13 mouse cellular contexts compared by ENCODE assay signal in the genomic region with DNA sequence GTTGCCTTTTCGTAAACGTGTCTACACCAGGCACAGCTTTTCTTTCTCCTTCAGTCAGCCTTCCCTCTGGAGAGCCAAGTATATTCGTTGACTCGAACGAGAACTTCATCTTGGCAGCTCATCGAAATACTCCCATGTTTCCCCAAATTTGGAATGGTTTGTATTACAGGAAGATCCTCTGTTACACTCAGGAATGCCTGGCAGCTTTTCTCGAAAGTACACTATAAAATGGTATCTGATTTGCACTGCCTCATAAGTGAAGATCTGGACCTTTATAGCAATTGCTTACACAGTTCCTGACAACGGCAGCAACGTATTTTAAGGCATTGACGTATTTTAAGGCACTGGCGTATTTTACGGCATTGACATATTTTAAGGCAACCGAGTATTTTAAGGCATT.
DNase-seq lines count a peak whose midpoint lies in the region; ATAC-seq and TF ChIP-seq lines count a peak whose summit lies in the region.
"Had no signal": no experiment of that assay in that cellular context is flagged by ENCODE, and none has a peak within 500 bp of the region (broad histone marks: within the 10 kb centered on the region; RNA-seq: fewer than 3 reads in every experiment).

No protein-coding gene starts in this region.

- 0 out of 2 replicates have a peak overlapping the region, but pooled peaks have one; percentile 3 for H3K4me2 ChIP-seq in liver, embryonic 11.5 days
- H3K4me2 ChIP-seq in liver, postnatal 0 days (ENCODE audit: low read depth, low read length) = no peak overlapping the region
- peak overlapping the region; percentile 11; the same call in 1 of the 2 replicates for H3K4me2 ChIP-seq in heart, embryonic 16.5 days (ENCODE audit: low read depth, low read length)
- peak overlapping the region; percentile 42 for H3K4me2 ChIP-seq in stomach, embryonic 15.5 days
- H3K4me2 ChIP-seq: limb, embryonic 12.5 days had no signal

- no peak overlapping the region for H3K9ac ChIP-seq in liver, embryonic 11.5 days (ENCODE audit: low read depth, low read length)
- H3K9ac ChIP-seq in liver, postnatal 0 days (replicated peaks) = no peak overlapping the region
- H3K9ac ChIP-seq in heart, embryonic 16.5 days (ENCODE audit: low read length) = no peak overlapping the region
- H3K9ac ChIP-seq in stomach, embryonic 15.5 days = no peak overlapping the region
- H3K9ac ChIP-seq: limb, embryonic 12.5 days had no signal

- ATAC-seq in liver, embryonic 11.5 days (replicated peaks; ENCODE audit: low FRiP score) = no peak
- no peak for ATAC-seq in liver, postnatal 0 days
- no peak for ATAC-seq in heart, embryonic 16.5 days (replicated peaks; ENCODE audit: extremely low read depth, insufficient read depth, low FRiP score)
- ATAC-seq in stomach, embryonic 15.5 days (ENCODE audit: insufficient read depth, low FRiP score, low read depth) = peak; percentile 50; the same call in 1 of the 2 replicates
- ATAC-seq: midbrain, embryonic 16.5 days had no signal

- H3K4me1 ChIP-seq in liver, embryonic 11.5 days (replicated peaks; ENCODE audit: control insufficient read depth, insufficient read depth, low read length) = no peaks in the 10 kb centered on the region
- H3K4me1 ChIP-seq in liver, postnatal 0 days (ENCODE audit: insufficient read depth) = no peaks in the 10 kb centered on the region
- H3K4me1 ChIP-seq in heart, embryonic 16.5 days (ENCODE audit: control insufficient read depth, insufficient read depth, low read length) = no peaks in the 10 kb centered on the region
- H3K4me1 ChIP-seq in stomach, embryonic 15.5 days = 0 out of 2 replicates have a peak, but pooled peaks cover 4% of the 10 kb centered on the region

- H3K27ac ChIP-seq in liver, embryonic 11.5 days (ENCODE audit: low read depth, low read length) = no peak overlapping the region
- H3K27ac ChIP-seq in liver, postnatal 0 days (ENCODE audit: low read depth) = no peak overlapping the region
- H3K27ac ChIP-seq in heart, embryonic 16.5 days (ENCODE audit: low read length) = peak overlapping the region; percentile 30; the same call in 1 of the 2 replicates
- H3K27ac ChIP-seq in stomach, embryonic 15.5 days = peak overlapping the region; percentile 84
- H3K27ac ChIP-seq: limb, embryonic 12.5 days had no signal

- no peaks in the 10 kb centered on the region for H3K36me3 ChIP-seq in liver, embryonic 11.5 days (ENCODE audit: control insufficient read depth, insufficient read depth, low read length)
- H3K36me3 ChIP-seq in liver, postnatal 0 days (replicated peaks; ENCODE audit: insufficient read depth, low read length) = no peaks in the 10 kb centered on the region
- H3K36me3 ChIP-seq in heart, embryonic 16.5 days (ENCODE audit: control insufficient read depth, insufficient read depth) = no peaks in the 10 kb centered on the region
- no peaks in the 10 kb centered on the region for H3K36me3 ChIP-seq in stomach, embryonic 15.5 days
- H3K36me3 ChIP-seq: limb, embryonic 12.5 days had no signal

- intact Hi-C loops in heart, postnatal 25 days (cut with DNase I) = no loop called here

- H3K9me3 ChIP-seq in liver, embryonic 11.5 days (ENCODE audit: control insufficient read depth, low read length) = no peaks in the 10 kb centered on the region
- H3K9me3 ChIP-seq in liver, postnatal 0 days (ENCODE audit: low read length) = no peaks in the 10 kb centered on the region
- H3K9me3 ChIP-seq in heart, embryonic 16.5 days (replicated peaks; ENCODE audit: control insufficient read depth, low read length) = peaks cover 2% of the 10 kb centered on the region; the same call in 1 of the 2 replicates
- no peaks in the 10 kb centered on the region for H3K9me3 ChIP-seq in stomach, embryonic 15.5 days
- H3K9me3 ChIP-seq: limb, embryonic 12.5 days had no signal

- H3K4me3 ChIP-seq in liver, embryonic 11.5 days (ENCODE audit: low read depth, low read length) = no peak overlapping the region
- no peak overlapping the region for H3K4me3 ChIP-seq in liver, postnatal 0 days (ENCODE audit: low read depth, low read length)
- no peak overlapping the region for H3K4me3 ChIP-seq in heart, embryonic 16.5 days (ENCODE audit: low read length)
- peak overlapping the region; percentile 11; the same call in 1 of the 2 replicates for H3K4me3 ChIP-seq in stomach, embryonic 15.5 days (replicated peaks)
- H3K4me3 ChIP-seq: limb, embryonic 12.5 days had no signal

- no peak for TF ChIP-seq EP300 in liver, postnatal 0 days (IDR thresholded peaks at IDR 0.05; ENCODE audit: low read depth)

- peak; percentile 91 for DNase-seq in heart, adult 11 months
- no peak for DNase-seq in heart, postnatal 25 days (ENCODE audit: low spot score)
- DNase-seq in liver, embryonic 11.5 days (ENCODE audit: low spot score) = no peak
- DNase-seq in liver, postnatal 0 days = no peak
- DNase-seq in cerebellum, adult 9-10 months = no peak
- DNase-seq in adrenal gland, adult (ENCODE audit: inconsistent age in 2 of 2, low spot score in 1 of 2) = no peak
- DNase-seq: cerebellum, adult 9-11 months; gastrocnemius, postnatal 36 days; right cerebral cortex, postnatal 4 days had no signal

- no peaks in the 10 kb centered on the region for H3K27me3 ChIP-seq in liver, embryonic 11.5 days (replicated peaks; ENCODE audit: control insufficient read depth, insufficient read depth, low read length)
- H3K27me3 ChIP-seq in liver, postnatal 0 days (ENCODE audit: insufficient read depth, low read length) = no peaks in the 10 kb centered on the region
- H3K27me3 ChIP-seq in heart, embryonic 16.5 days (ENCODE audit: control insufficient read depth, insufficient read depth, low read length) = no peaks in the 10 kb centered on the region
- no peaks in the 10 kb centered on the region for H3K27me3 ChIP-seq in stomach, embryonic 15.5 days (replicated peaks)
- H3K27me3 ChIP-seq: limb, embryonic 12.5 days had no signal

- 59% methylated on average over 13 of the region's 13 CpGs for WGBS in liver, embryonic 11.5 days
- WGBS in liver, postnatal 0 days (ENCODE audit: insufficient replicate concordance) = 61% methylated on average over 13 of the region's 13 CpGs
- WGBS in heart, embryonic 16.5 days = 51% methylated on average over 13 of the region's 13 CpGs
- 24% methylated on average over 13 of the region's 13 CpGs for WGBS in stomach, embryonic 15.5 days

- TF ChIP-seq CTCF in liver, postnatal 0 days (IDR thresholded peaks at IDR 0.05; ENCODE audit: low read depth) = no peak

Comparison
In these comparisons a context has a peak if more than half of its experiments do, and no peak if none do; other contexts are left out.
1. H3K27ac ChIP-seq: peak in heart, embryonic 16.5 days (single experiment) and stomach, embryonic 15.5 days (single experiment); none in liver, embryonic 11.5 days (single experiment) and liver, postnatal 0 days (single experiment).